Mouse (Mus musculus) c-Kit-positive CD71-negative TER-119-negative erythroid progenitor cells, embryonic 14.5 days (primary cell): Measurements from ENCODE around the gene Olfr483.

Source experiments
- DNase-seq: peaks from one replicate; pipeline ENCODE4 v3.0.0-alpha.2; 2013; ENCODE audit warnings: low read depth

Gene Olfr483

GRCm38 (mm10) chr7:108100549-108100948, at the start of gene Olfr483:
Gene Olfr483 (plus strand): TSS chr7:108100849.
- DNase-seq = no peak

DNA sequence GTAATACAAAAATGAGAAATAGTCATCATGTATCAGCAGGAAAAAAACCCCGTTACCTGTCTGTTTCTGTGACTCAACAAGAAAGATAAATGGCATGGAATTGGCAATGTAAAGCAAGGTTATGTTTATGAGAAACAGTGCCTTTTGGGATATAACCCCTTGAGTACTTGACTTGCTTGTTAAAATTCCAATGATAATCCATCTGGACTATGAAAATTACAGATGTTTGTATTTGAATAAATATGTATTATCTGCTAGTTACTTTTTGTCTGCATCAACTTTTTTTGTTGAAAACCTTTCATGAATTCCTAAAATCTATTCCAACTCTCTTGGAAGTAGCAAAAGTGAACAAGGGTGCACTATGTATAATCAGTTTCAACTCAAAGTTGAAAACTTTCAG, 33.4 kb upstream of the Olfr483 start, which contains the start of gene Olfr480:
Gene Olfr480, minus strand, starts transcription at position 101 of the 400 bp plus-strand sequence.
- no peak for DNase-seq

DNA sequence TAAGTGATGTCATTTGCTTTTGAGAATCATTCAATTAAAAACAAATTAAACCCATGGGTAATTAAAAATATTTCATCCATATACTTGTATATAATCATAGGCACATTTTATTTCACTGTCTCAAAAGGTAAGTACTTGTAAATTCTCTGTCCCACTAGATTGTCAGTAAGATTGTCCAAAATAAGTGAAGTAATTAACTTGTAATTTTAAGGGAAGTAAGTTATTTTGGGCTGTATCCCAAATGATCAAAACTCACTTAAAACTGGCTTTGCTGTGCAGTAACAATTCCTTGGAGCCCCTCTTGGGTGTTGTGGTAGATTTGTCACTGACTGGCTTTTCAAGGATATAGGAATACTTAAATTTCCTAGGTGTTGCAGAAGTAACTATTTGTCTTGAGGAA, 21.1 kb upstream of the Olfr483 start, which contains the start of gene Olfr481:
Gene Olfr481, plus strand, starts transcription at position 301 of the 400 bp plus-strand sequence.
- no peak for DNase-seq

DNA sequence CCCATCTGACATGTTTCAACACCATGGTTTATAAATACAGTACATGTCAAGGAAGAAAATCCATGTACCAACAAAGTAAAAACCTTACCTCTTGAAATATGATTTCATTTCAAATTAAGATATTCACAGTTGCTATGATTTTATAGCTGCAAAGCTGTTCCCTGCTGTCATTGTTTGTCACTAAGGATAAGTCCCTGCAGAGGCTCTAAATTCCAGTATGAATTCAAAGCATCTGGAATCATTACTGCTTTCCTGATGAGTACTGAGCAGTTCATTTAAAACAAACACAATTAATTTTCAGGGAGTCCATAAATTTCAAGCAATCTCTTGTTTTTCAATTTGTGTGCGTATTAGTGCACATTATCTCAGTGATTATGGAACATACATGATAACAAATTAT, 3.2 kb upstream of the Olfr483 start, which contains the start of gene Olfr482:
Gene Olfr482, minus strand, starts transcription at position 101 of the 400 bp plus-strand sequence.
- no peak for DNase-seq

GRCm38 (mm10) chr7:108120681-108121080, 20.0 kb downstream of the Olfr483 start:
- DNase-seq = no peak

DNA sequence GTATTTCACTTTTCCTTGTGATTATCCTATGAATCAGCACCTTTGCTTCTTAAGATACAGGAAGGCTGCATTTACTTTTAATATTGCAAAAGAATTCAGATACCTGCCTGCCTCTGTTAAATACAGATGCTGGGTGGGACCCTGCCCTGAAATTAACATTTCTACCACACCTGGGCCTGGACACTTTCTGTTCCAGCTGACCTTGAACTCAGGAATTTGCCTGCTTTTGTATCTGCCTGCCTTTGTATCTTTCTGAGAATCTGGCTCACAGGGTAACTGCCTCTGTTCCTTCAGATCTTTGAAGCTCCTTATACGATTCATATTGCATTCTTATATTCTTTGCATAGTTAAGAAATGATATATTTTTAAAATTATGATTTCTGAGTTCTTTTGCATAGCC, 20.8 kb downstream of the Olfr483 start:
- no peak for DNase-seq

DNA sequence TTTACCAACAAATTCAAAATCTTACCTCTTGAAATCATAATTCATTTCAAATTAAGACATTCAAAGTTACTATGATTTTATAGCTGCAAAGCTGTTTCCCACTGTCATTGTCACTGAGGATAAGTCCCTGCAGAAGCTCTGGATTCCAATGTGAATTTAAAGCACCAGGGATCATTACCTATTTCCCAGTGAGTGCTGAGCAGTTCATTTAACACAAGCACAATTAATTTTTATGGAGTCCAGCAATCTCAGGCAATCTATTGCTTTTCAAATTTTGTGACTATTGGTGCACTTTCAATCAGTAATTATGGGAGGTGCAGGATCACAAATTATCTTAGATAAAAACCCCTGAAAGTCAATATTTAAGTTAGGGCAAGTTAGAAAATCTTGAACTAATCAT, 26.7 kb downstream of the Olfr483 start, which contains the start of gene Olfr484:
Gene Olfr484, minus strand, starts transcription at position 101 of the 400 bp plus-strand sequence.
- no peak for DNase-seq
